Mouse (Mus musculus): Measurements from ENCODE around the gene Fnip1.

GRCm38 (mm10) chr11:54530391-54530790 is 92.4 kb downstream of the Fnip1 start:
- TF ChIP-seq CTCF (IDR thresholded peaks at IDR 0.05; ENCODE audit: low read depth, low read length) (no peak), GATA1 (IDR thresholded peaks at IDR 0.05; ENCODE audit: borderline replicate concordance, low read length) (no peak), POLR2AphosphoS5 (IDR thresholded peaks at IDR 0.05; ENCODE audit: insufficient replicate concordance, low read depth, low read length) (no peak), GATA2 (IDR thresholded peaks at IDR 0.05; ENCODE audit: borderline replicate concordance, low read depth, low read length) (no peak), TAL1 (conservative IDR thresholded peaks at IDR 0.05; ENCODE audit: low read depth, low read length) (no peak)

Measured in G1E (cell line).